In genomic region chr7:83811916-83812315, GRCm38 (mm10) we compare ENCODE assay signal across 16 mouse cellular contexts. TPM values are rescaled to one million over a fixed set of nuclear protein-coding genes. Genes with fewer than 3 reads are reported as not detected.
DNase-seq lines count a peak whose midpoint lies in the region; ATAC-seq and TF ChIP-seq lines count a peak whose summit lies in the region.
"Had no signal": no experiment of that assay in that cellular context is flagged by ENCODE, and none has a peak within 500 bp of the region (broad histone marks: within the 10 kb centered on the region; RNA-seq: fewer than 3 reads in every experiment).

No protein-coding gene starts in this region.

- no peak overlapping the region for H3K4me3 ChIP-seq in embryonic facial prominence, embryonic 14.5 days (ENCODE audit: low read depth, low read length)
- H3K4me3 ChIP-seq in lung, postnatal 0 days (ENCODE audit: low read depth, low read length): no peak overlapping the region
- H3K4me3 ChIP-seq: hindbrain, embryonic 12.5 days had no signal

- WGBS in embryonic facial prominence, embryonic 14.5 days: 51% methylated on average over 8 of the region's 8 CpGs
- WGBS in lung, postnatal 0 days: 51% methylated on average over 8 of the region's 8 CpGs

- no peak for TF ChIP-seq CTCF in lung, postnatal 0 days (IDR thresholded peaks at IDR 0.05)

- H3K27me3 ChIP-seq in embryonic facial prominence, embryonic 14.5 days (replicated peaks; ENCODE audit: control insufficient read depth, insufficient read depth, low read length): no peaks in the 10 kb centered on the region
- H3K27me3 ChIP-seq in lung, postnatal 0 days (replicated peaks; ENCODE audit: insufficient read depth, low read length): no peaks in the 10 kb centered on the region

- no peaks in the 10 kb centered on the region for H3K36me3 ChIP-seq in embryonic facial prominence, embryonic 14.5 days (ENCODE audit: control insufficient read depth, insufficient read depth, low read length)
- no peaks in the 10 kb centered on the region for H3K36me3 ChIP-seq in lung, postnatal 0 days (ENCODE audit: insufficient read depth, low read length)
- H3K36me3 ChIP-seq: G1E; hindbrain, embryonic 12.5 days had no signal

- H3K9ac ChIP-seq in embryonic facial prominence, embryonic 14.5 days (ENCODE audit: low read depth, low read length): no peak overlapping the region
- H3K9ac ChIP-seq in lung, postnatal 0 days (replicated peaks; ENCODE audit: low read depth): no peak overlapping the region
- H3K9ac ChIP-seq: hindbrain, embryonic 12.5 days; liver, embryonic 14.5 days had no signal

- no peak; the same call in 1 of the 2 replicates for ATAC-seq in embryonic facial prominence, embryonic 14.5 days (ENCODE audit: low read depth)
- no peak for ATAC-seq in lung, postnatal 0 days

- peaks cover 60% of the 10 kb centered on the region for H3K4me1 ChIP-seq in embryonic facial prominence, embryonic 14.5 days (ENCODE audit: control insufficient read depth, insufficient read depth, low read length)
- peaks cover 13% of the 10 kb centered on the region for H3K4me1 ChIP-seq in lung, postnatal 0 days (ENCODE audit: insufficient read depth, low read depth, low read length)

- peak; percentile 20 for DNase-seq in adrenal gland, postnatal 10 days
- no peak for DNase-seq in adrenal gland, postnatal 25 days
- peak; percentile 15 to 39 for DNase-seq in kidney, adult 8-10 months
- no peak for DNase-seq in kidney, adult 18-20 months
- peak; percentile 71 for DNase-seq in embryonic facial prominence, embryonic 14.5 days (ENCODE audit: low spot score)
- peak; percentile 30 for DNase-seq in lung, postnatal 0 days (ENCODE audit: low spot score)
- no peak for DNase-seq in spleen, postnatal 36 days (ENCODE audit: low spot score in 2 of 2)
- no peak for DNase-seq in adipocyte (ENCODE audit: low spot score)
- DNase-seq: cerebellum, postnatal 14 days; gastrocnemius, postnatal 10 days; spleen, adult 18-20 months; thymus, postnatal 4 days had no signal

- H3K27ac ChIP-seq in embryonic facial prominence, embryonic 14.5 days (replicated peaks; ENCODE audit: low read depth, low read length): peak overlapping the region; percentile 90
- H3K27ac ChIP-seq in lung, postnatal 0 days (ENCODE audit: low read length): no peak overlapping the region
- H3K27ac ChIP-seq: hindbrain, embryonic 12.5 days; liver, embryonic 14.5 days had no signal

- peak; percentile 35; the same call in 1 of the 2 replicates for TF ChIP-seq EP300 in lung, postnatal 0 days (IDR thresholded peaks at IDR 0.05)

- no peaks in the 10 kb centered on the region for H3K9me3 ChIP-seq in embryonic facial prominence, embryonic 14.5 days (ENCODE audit: control insufficient read depth, low read length)
- no peaks in the 10 kb centered on the region for H3K9me3 ChIP-seq in lung, postnatal 0 days (ENCODE audit: low read length)
- H3K9me3 ChIP-seq: G1E; hindbrain, embryonic 12.5 days had no signal

- H3K4me2 ChIP-seq in embryonic facial prominence, embryonic 14.5 days (ENCODE audit: low read depth, low read length): no peak overlapping the region
- no peak overlapping the region for H3K4me2 ChIP-seq in lung, postnatal 0 days (replicated peaks; ENCODE audit: low read depth, low read length)
- H3K4me2 ChIP-seq: hindbrain, embryonic 12.5 days had no signal

RNA-seq across cellular contexts. Expression of gene Cfap161, which starts 17.2 kb away (rescaled TPM):
- total RNA-seq in adrenal gland, postnatal 10 days (2021): under 1 TPM in 1 of 2 experiments, not detected in 1; 0.33 TPM
- 0.46 TPM in 1 of 2 replicates, not detected in the other for total RNA-seq in adrenal gland, postnatal 25 days (2021)
- polyA plus RNA-seq in embryonic facial prominence, embryonic 14.5 days (2014; fragmentation: Nextera tagmentation; extraction: Ambion mirVana): 2.0 and 4.3 TPM in 2 replicates
- polyA plus RNA-seq in lung, postnatal 0 days (2015; fragmentation: Nextera tagmentation; extraction: Ambion mirVana): 6.8 and 10.4 TPM in 2 replicates
- total RNA-seq: G1E; gastrocnemius, postnatal 10 days; monocyte, adult 5-6 weeks had no signal
- polyA plus RNA-seq: G1E had no signal

Comparison
In these comparisons a context has a peak if more than half of its experiments do, and no peak if none do; other contexts are left out.
1. DNase-seq: peak in adrenal gland, postnatal 10 days (single experiment), kidney, adult 8-10 months (2 of 2), embryonic facial prominence, embryonic 14.5 days (single experiment) and lung, postnatal 0 days (single experiment); none in adrenal gland, postnatal 25 days (single experiment), kidney, adult 18-20 months (single experiment), spleen, postnatal 36 days (0 of 2) and adipocyte (single experiment).